Mouse (Mus musculus): ENCODE data around the gene Acox1. TPM values are rescaled to one million over a fixed set of nuclear protein-coding genes. Genes with fewer than 3 reads are reported as not detected.

The Acox1 gene
- total RNA-seq, 2 experiments from 2014 or later: 99.6 to 109 TPM

GRCm38 (mm10) chr11:116130488-116131205 is 68.2 kb downstream of the Acox1 start, which contains the start of gene Trim65:
Trim65 (minus strand) TSS chr11:116131128.
- peak; percentile 89 for DNase-seq (ENCODE audit: low spot score)

GRCm38 (mm10) chr11:116129993-116130487 is 68.8 kb downstream of the Acox1 start:
- DNase-seq (ENCODE audit: low spot score): no peak

- no peak for DNase-seq (ENCODE audit: low spot score)
Observed at GRCm38 (mm10) chr11:116129091-116129790, 69.6 kb downstream of the Acox1 start.

GRCm38 (mm10) chr11:116127986-116128385 is 70.9 kb downstream of the Acox1 start:
- DNase-seq (ENCODE audit: low spot score): no peak

- peak; percentile 70 for DNase-seq (ENCODE audit: low spot score)
Observed at GRCm38 (mm10) chr11:116127156-116127980, 71.5 kb downstream of the Acox1 start, which contains the start of gene Trim47. Trim47 (minus strand) TSS chr11:116127210.

GRCm38 (mm10) chr11:116126261-116126660 is 72.6 kb downstream of the Acox1 start:
- no peak for DNase-seq (ENCODE audit: low spot score)

Other genes starting within 250 kb of the Acox1 start
- gene Itgb4, start 224.3 kb downstream of the Acox1 start, total RNA-seq (2021): 1 to 10 TPM; 3.5 to 5.3 TPM
- 1 to 10 TPM; 2.6 to 3.2 TPM for gene Galk1, start 186.3 kb downstream of the Acox1 start, total RNA-seq (2021)
- 10 to 100 TPM; 49.1 to 71.3 TPM for gene H3f3b, start 171.1 kb downstream of the Acox1 start, total RNA-seq (2021)
- 1 to 10 TPM; 5.1 to 7.5 TPM for gene Unk, start 168.7 kb downstream of the Acox1 start, total RNA-seq (2021)
- under 1 TPM; 0.23 to 0.88 TPM for gene Unc13d, start 121.1 kb downstream of the Acox1 start, total RNA-seq (2021)
- gene Wbp2, start 112.0 kb downstream of the Acox1 start, total RNA-seq (2021): 10 to 100 TPM; 91.4 to 92.8 TPM
- 1 to 10 TPM; 8.1 to 9.6 TPM for gene Trim47, start 71.8 kb downstream of the Acox1 start, total RNA-seq (2021)
- 1 to 10 TPM; 4.2 to 4.6 TPM for gene Trim65, start 67.9 kb downstream of the Acox1 start, total RNA-seq (2021)
- 10 to 100 TPM; 48.4 to 52.9 TPM for gene Mrpl38, start 60.2 kb downstream of the Acox1 start, total RNA-seq (2021)
- gene Fbf1, start 30.9 kb downstream of the Acox1 start, total RNA-seq (2021): 10 to 100 TPM in 1 of 2 experiments, 1 to 10 TPM in 1; 8.9 to 11.0 TPM
- gene Ten1, start 190 bp downstream of the Acox1 start, total RNA-seq (2021): 10 to 100 TPM; 16.9 to 20.4 TPM
- under 1 TPM; 0.02 to 0.07 TPM for gene Evpl, start 39.0 kb upstream of the Acox1 start, total RNA-seq (2021)
- gene Srp68, start 75.2 kb upstream of the Acox1 start, total RNA-seq (2021): 10 to 100 TPM; 82.5 to 88.8 TPM
- under 1 TPM in 1 of 2 experiments, not detected in 1; 0.19 TPM for gene Galr2, start 81.9 kb upstream of the Acox1 start, total RNA-seq (2021)
- 10 to 100 TPM; 69.0 to 86.7 TPM for gene Exoc7, start 108.2 kb upstream of the Acox1 start, total RNA-seq (2021)
- gene Foxj1, start 136.4 kb upstream of the Acox1 start, total RNA-seq (2021): under 1 TPM in 1 of 2 experiments, not detected in 1; 0.14 TPM
- 10 to 100 TPM; 24.2 to 27.5 TPM for gene Rnf157, start 214.0 kb upstream of the Acox1 start, total RNA-seq (2021)
- 10 to 100 TPM; 32.1 to 45.8 TPM for gene Ubald2, start 235.0 kb upstream of the Acox1 start, total RNA-seq (2021)

Measured in gastrocnemius, adult 18-20 months (tissue).